Mouse (Mus musculus) thymus, adult 2 months (tissue): Measurements from ENCODE around the gene Got2. TPM values are rescaled to one million over a fixed set of nuclear protein-coding genes. Genes with fewer than 3 reads are reported as not detected.

Experiments
- DNase-seq: peaks from one replicate; pipeline ENCODE4 v3.0.0; 2021
- H3K27ac ChIP-seq: fragments of 200-500 bp; 2 replicates; pipeline ENCODE4 v1.5.1; 2012; ENCODE audit warnings: low read length, control low read depth; ENCODE audit not compliant: control insufficient read depth, insufficient read depth
- H3K27me3 ChIP-seq: fragments of 200-500 bp; 2 replicates; pipeline ENCODE4 v1.6.1; 2012; ENCODE audit warnings: mild to moderate bottlenecking, low read length, moderate library complexity, mixed read lengths; ENCODE audit not compliant: control insufficient read depth, insufficient read depth
- H3K36me3 ChIP-seq: fragments of 200-500 bp; 2 replicates; pipeline ENCODE4 v1.6.1; 2012; ENCODE audit warnings: mild to moderate bottlenecking, low read length, moderate library complexity; ENCODE audit not compliant: control insufficient read depth, insufficient read depth
- H3K4me1 ChIP-seq: fragments of 200-500 bp; replicated peaks from 2 replicates; pipeline ENCODE4 v1.6.1; 2012; ENCODE audit warnings: low read length; ENCODE audit not compliant: control insufficient read depth, insufficient read depth
- H3K4me3 ChIP-seq: fragments of 200-500 bp; 2 replicates; pipeline ENCODE4 v1.5.1; 2012; ENCODE audit warnings: mild to moderate bottlenecking, low read length, control low read depth, moderate library complexity; ENCODE audit not compliant: control insufficient read depth, insufficient read depth
- CTCF ChIP-seq: fragments of 200-500 bp; IDR thresholded peaks from 2 replicates; pipeline ENCODE4 v1.5.1; 2012; ENCODE audit warnings: mild to moderate bottlenecking, control low read depth, low read length, moderate library complexity, borderline replicate concordance; ENCODE audit not compliant: control insufficient read depth, poor library complexity, insufficient read depth; ENCODE audit errors: extremely low read depth
- POLR2A ChIP-seq: fragments of 200-500 bp; IDR thresholded peaks from 2 replicates; pipeline ENCODE4 v1.6.1; 2012; ENCODE audit warnings: mild to moderate bottlenecking, low read length, control low read depth, moderate library complexity; ENCODE audit not compliant: control insufficient read depth, poor library complexity, insufficient read depth; ENCODE audit errors: extremely low read depth
- WGBS: fragments of 180-500 bp; shearing (Covaris S2); methylation state at CpG from one replicate; pipeline ENCODE4 v1.1.7; 2018; 5-methylcytosine and 5-hydroxymethylcytosine counted together
- polyA plus RNA-seq: library from polyadenylated mRNA; depleted of rRNA; stranded (reverse); fragments of >200 nt; gene quantifications from 2 replicates; pipeline ENCODE4 v1.2.3, GENCODE M21; 2012

Gene Got2
- polyA plus RNA-seq, 1 experiment, result 97.7 TPM

GRCm38 (mm10) chr8:95907885-95908284 is 19.5 kb upstream of the Got2 start:
- no peaks in the 10 kb centered on the region for H3K27me3 ChIP-seq
- H3K4me3 ChIP-seq, result no peak overlapping the region
- H3K27ac ChIP-seq, result no peak overlapping the region
- TF ChIP-seq POLR2A (no peak), CTCF (no peak)
- no peaks in the 10 kb centered on the region for H3K36me3 ChIP-seq
- DNase-seq, result no peak
- no peaks in the 10 kb centered on the region for H3K4me1 ChIP-seq
- WGBS, result 92% methylated on average over 11 of the region's 11 CpGs

DNA sequence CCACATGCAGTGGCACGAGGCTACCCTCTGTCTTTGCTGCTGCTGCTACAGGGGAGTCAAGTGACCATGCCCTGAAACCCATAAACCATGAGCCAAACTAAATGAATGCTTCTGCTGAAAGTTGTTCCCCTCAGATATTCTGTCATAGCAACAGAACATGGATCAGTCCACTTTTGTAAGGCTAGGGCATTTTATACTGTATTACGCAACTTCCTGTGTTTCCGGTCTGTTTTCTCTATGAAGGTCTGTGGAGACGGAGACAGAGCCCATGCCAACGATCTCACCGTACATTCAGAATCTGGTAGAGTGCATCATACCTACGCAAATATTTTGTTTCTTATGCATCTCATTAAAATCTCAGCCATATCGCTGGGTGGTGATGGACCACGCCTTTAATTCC is 18.4 kb upstream of the Got2 start:
- H3K4me3 ChIP-seq, result no peak overlapping the region

DNA sequence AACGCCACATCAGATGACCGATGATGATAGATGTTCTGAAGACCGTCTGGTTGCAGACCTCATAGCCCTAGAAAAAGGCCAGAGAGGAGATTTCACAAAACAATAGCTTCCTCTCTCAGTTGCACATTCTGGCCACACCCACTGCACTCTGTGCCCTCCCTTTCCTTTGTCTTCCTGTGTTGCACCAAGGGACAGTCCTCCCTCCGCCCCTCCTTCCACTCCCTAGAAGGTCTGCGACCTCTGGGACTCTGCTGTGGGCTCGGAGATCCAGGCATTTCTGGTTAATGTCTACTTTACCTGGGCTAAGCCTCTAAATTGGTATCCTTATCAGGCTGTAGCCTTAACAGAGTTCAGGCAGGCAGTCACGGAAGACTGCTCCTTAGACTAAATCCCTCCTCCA is 13.5 kb upstream of the Got2 start:
- no peak for DNase-seq

More for the DNA sequence above, 18.4 kb upstream of the Got2 start:
- no peaks in the 10 kb centered on the region for H3K36me3 ChIP-seq
- H3K27ac ChIP-seq, result no peak overlapping the region
- no peak for DNase-seq
- no peaks in the 10 kb centered on the region for H3K27me3 ChIP-seq
- 0 out of 2 replicates have a peak, but pooled peaks cover 2% of the 10 kb centered on the region for H3K4me1 ChIP-seq
- TF ChIP-seq POLR2A, result no peak
- no peak for TF ChIP-seq CTCF
- WGBS, result 64% methylated on average over 9 of the region's 9 CpGs

GRCm38 (mm10) chr8:95893701-95894100 is 5.4 kb upstream of the Got2 start:
- no peaks in the 10 kb centered on the region for H3K36me3 ChIP-seq
- no peak overlapping the region for H3K4me3 ChIP-seq
- TF ChIP-seq CTCF (no peak), POLR2A (no peak)
- no peaks in the 10 kb centered on the region for H3K4me1 ChIP-seq
- H3K27me3 ChIP-seq, result no peaks in the 10 kb centered on the region
- no peak for DNase-seq
- H3K27ac ChIP-seq, result no peak overlapping the region
- WGBS, result 80% methylated on average over 5 of the region's 5 CpGs

More for the DNA sequence above, 13.5 kb upstream of the Got2 start:
- TF ChIP-seq CTCF, result no peak
- TF ChIP-seq POLR2A, result no peak
- H3K27me3 ChIP-seq, result no peaks in the 10 kb centered on the region
- H3K36me3 ChIP-seq, result no peaks in the 10 kb centered on the region
- 0 out of 2 replicates have a peak, but pooled peaks cover 2% of the 10 kb centered on the region for H3K4me1 ChIP-seq
- no peak overlapping the region for H3K27ac ChIP-seq
- WGBS, result 68% methylated on average over 7 of the region's 7 CpGs
- no peak overlapping the region for H3K4me3 ChIP-seq

DNA sequence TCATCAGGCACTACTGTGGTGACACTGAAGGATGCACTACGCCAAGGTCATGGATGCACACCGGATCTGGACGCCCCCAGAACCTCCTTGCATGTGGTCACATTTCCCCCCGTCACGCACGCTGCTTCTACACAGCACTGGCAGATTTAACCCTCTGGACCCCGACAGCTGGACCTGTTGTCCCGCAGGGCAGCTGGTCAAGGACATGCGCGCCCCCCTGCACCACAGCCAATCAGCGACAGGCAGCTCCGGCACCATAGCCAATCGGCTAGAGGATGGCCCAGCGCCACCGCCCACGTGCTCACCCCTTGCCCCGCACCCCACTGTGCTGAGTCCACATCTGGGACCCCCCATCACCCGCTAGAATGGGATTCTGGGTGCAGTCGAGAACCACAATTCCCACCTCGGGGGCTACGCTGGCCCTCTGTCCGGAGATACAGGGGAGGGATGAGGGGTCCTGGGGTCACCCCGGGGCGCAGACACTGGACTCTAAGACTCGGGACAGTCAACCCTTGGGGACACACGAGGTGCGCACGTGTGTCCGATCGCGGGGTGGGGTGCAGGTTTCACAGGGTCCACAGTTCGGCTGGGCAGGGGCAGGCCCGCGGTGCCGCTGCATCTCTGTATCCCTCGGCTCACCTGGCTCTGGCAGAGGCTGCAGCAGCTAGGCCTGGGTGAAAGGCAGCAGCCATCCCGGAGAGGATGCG is 616 bp downstream of the Got2 start:
- Histone ChIP-seq H3K27me3 (no peaks in the 10 kb centered on the region), H3K4me1 (peaks cover 8% of the 10 kb centered on the region; the same call in 1 of the 2 replicates), H3K36me3 (no peaks in the 10 kb centered on the region), H3K27ac (no peak overlapping the region), H3K4me3 (peak overlapping the region; percentile 80)
- TF ChIP-seq POLR2A, result no peak
- no peak for TF ChIP-seq CTCF
- DNase-seq, result peak; percentile 71
- WGBS, result 1% methylated on average over 38 of the region's 38 CpGs

DNA sequence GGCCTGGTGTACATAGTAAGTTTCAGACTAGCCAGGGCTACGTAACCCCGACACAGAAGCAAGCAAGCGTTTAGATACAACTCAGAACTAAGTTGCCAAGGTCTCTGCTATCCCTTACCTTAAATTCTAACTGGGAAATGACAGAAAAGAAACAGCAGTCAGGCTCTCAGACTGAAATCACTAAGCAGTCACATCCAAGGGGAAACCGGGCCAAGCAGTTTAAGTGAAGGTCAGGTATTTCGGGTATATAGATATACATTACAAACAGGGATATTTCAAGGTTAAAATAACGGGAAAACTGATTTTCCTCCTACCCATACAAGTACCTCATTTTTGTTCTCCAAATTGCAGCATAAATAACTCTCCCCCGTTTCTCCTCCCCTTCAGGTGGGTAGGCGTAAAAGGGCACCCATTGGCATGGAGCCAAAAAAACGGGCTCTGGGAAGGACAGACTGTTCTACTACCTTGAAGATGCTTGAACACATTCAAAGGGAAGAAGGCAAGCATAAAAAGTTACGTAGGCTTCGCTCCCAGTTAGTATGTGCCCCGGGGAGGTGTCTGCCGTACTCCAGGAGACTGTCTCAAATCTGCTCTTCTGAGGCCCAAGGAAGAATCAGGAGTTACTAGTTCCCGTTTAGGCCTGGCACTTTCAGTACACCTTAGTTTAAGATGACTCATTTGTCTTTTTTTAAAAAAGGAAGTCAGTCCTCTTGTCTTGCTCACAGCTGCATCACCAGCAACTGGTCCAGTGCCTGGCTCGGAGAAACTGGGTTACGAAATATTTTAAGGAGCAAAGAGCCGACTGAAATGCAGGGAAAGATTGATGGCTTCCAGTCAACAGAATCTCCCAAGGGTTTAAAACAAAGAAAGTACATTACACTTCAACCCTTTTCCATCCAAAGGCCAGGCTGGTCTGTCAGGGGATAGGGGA is 1.4 kb downstream of the Got2 start:
- Histone ChIP-seq H3K4me1 (peaks cover 13% of the 10 kb centered on the region), H3K27ac (no peak overlapping the region), H3K36me3 (no peaks in the 10 kb centered on the region), H3K4me3 (peak overlapping the region; percentile 80), H3K27me3 (no peaks in the 10 kb centered on the region)
- WGBS, result 61% methylated on average over 17 of the region's 17 CpGs
- DNase-seq, result peak; percentile 7
- TF ChIP-seq POLR2A (no peak), CTCF (no peak)
